Mouse (Mus musculus) heart, embryonic 11.5 days (tissue): ENCODE measurements around the gene Gm21985. TPM values are rescaled to one million over a fixed set of nuclear protein-coding genes. Genes with fewer than 3 reads are reported as not detected.

Source experiments
- ATAC-seq: fragments of 200-750 bp; cut with Nextera tagmentation; replicated peaks from 2 replicates; pipeline ENCODE4 v1.8.0; 2017; ENCODE audit warnings: moderate library complexity; ENCODE audit not compliant: insufficient number of reproducible peaks, low FRiP score, low TSS enrichment
- H3K27ac ChIP-seq: fragments of 300-500 bp; sonication (generic); 2 replicates; pipeline ENCODE4 v1.5.1; 2014; ENCODE audit warnings: mild to moderate bottlenecking, low read depth, low read length
- H3K27me3 ChIP-seq: fragments of 300-500 bp; sonication (generic); 2 replicates; pipeline ENCODE4 v1.6.1; 2014; ENCODE audit warnings: mild to moderate bottlenecking, low read length, mixed read lengths; ENCODE audit not compliant: control insufficient read depth, insufficient read depth
- H3K36me3 ChIP-seq: fragments of 300-500 bp; sonication (generic); 2 replicates; pipeline ENCODE4 v1.6.1; 2014; ENCODE audit warnings: mild to moderate bottlenecking, low read length, moderate library complexity, mixed read lengths; ENCODE audit not compliant: control insufficient read depth, insufficient read depth
- H3K4me1 ChIP-seq: fragments of 300-500 bp; sonication (generic); 2 replicates; pipeline ENCODE4 v1.6.1; 2014; ENCODE audit warnings: low read length; ENCODE audit not compliant: control insufficient read depth, insufficient read depth
- H3K4me2 ChIP-seq: fragments of 300-500 bp; sonication (generic); 2 replicates; pipeline ENCODE4 v1.6.1; 2014; ENCODE audit warnings: mild to moderate bottlenecking, moderate library complexity
- H3K4me3 ChIP-seq: fragments of 300-500 bp; sonication (generic); 2 replicates; pipeline ENCODE4 v1.5.1; 2014; ENCODE audit warnings: low read depth, low read length
- H3K9ac ChIP-seq: fragments of 300-500 bp; sonication (generic); 2 replicates; pipeline ENCODE4 v1.6.1; 2014; ENCODE audit warnings: mild to moderate bottlenecking, low read depth, low read length, moderate library complexity
- H3K9me3 ChIP-seq: fragments of 300-500 bp; sonication (generic); replicated peaks from 2 replicates; pipeline ENCODE4 v1.6.1; 2016; ENCODE audit warnings: low read length; ENCODE audit not compliant: control insufficient read depth
- WGBS: fragments of 180-500 bp; shearing (Covaris S2); extraction: QIAGEN DNeasy Blood & Tissue Kit; methylation state at CpG from one replicate; pipeline ENCODE4 v1.1.7; 2014; ENCODE audit not compliant: insufficient replicate concordance; 5-methylcytosine and 5-hydroxymethylcytosine counted together
- polyA plus RNA-seq: library from polyadenylated mRNA; unstranded; fragments of >200 nt; fragmentation: Nextera tagmentation; extraction: Ambion mirVana; gene quantifications from 2 replicates; pipeline ENCODE4 v1.2.1, GENCODE M21; 2014

The Gm21985 gene
- polyA plus RNA-seq, 1 experiment from 2014 or later, result 0.06 TPM

- Histone ChIP-seq H3K4me2 (peak overlapping the region; percentile 32), H3K36me3 (no peaks in the 10 kb centered on the region), H3K4me3 (no peak overlapping the region), H3K27me3 (no peaks in the 10 kb centered on the region), H3K9ac (no peak overlapping the region), H3K9me3 (no peaks in the 10 kb centered on the region), H3K27ac (peak overlapping the region; percentile 60), H3K4me1 (peaks cover 3% of the 10 kb centered on the region; the same call in 1 of the 2 replicates)
- no peak for ATAC-seq
- WGBS, result 53% methylated on average over 3 of the region's 3 CpGs
Measured at GRCm38 (mm10) chr2:112296211-112296610, 30.1 kb downstream of the Gm21985 start.

DNA sequence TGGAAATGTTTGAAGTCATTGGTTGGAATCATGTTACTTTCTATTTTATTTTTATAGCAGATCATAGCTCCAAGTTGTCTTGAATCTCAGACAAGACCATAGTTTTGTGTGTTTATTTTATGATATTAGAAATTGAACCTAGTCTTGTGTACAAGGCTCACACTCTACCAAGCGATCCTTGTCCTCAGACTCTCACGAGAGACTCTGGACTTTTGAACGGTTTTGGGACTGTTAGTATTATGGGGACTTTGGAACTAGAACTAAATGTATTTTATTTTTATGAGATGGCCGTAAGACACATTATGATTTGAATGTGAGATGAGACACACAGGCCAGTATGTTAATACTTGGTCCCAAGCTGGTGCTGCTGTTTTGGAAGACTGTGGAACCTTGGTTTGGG, 32.1 kb downstream of the Gm21985 start:
- ATAC-seq, result no peak
- 91% methylated on average over 4 of the region's 4 CpGs for WGBS
- H3K36me3 ChIP-seq, result no peaks in the 10 kb centered on the region
- no peak overlapping the region for H3K4me2 ChIP-seq
- H3K27ac ChIP-seq, result no peak overlapping the region
- H3K4me3 ChIP-seq, result no peak overlapping the region
- peaks cover 3% of the 10 kb centered on the region; the same call in 1 of the 2 replicates for H3K4me1 ChIP-seq
- no peaks in the 10 kb centered on the region for H3K9me3 ChIP-seq
- no peaks in the 10 kb centered on the region for H3K27me3 ChIP-seq
- H3K9ac ChIP-seq, result no peak overlapping the region

- Histone ChIP-seq H3K4me2 (no peak overlapping the region), H3K9me3 (no peaks in the 10 kb centered on the region), H3K9ac (no peak overlapping the region), H3K27me3 (no peaks in the 10 kb centered on the region), H3K4me3 (no peak overlapping the region), H3K36me3 (no peaks in the 10 kb centered on the region), H3K4me1 (0 out of 2 replicates have a peak, but pooled peaks cover 5% of the 10 kb centered on the region), H3K27ac (no peak overlapping the region)
- no peak for ATAC-seq
- WGBS, result 77% methylated on average over 3 of the region's 3 CpGs
Measured at GRCm38 (mm10) chr2:112308671-112309070, 42.6 kb downstream of the Gm21985 start.

GRCm38 (mm10) chr2:112309161-112309600, 43.1 kb downstream of the Gm21985 start:
- Histone ChIP-seq H3K36me3 (no peaks in the 10 kb centered on the region), H3K4me2 (0 out of 2 replicates have a peak overlapping the region, but pooled peaks have one; percentile 0), H3K27ac (no peak overlapping the region), H3K27me3 (no peaks in the 10 kb centered on the region), H3K9ac (no peak overlapping the region), H3K4me1 (0 out of 2 replicates have a peak, but pooled peaks cover 5% of the 10 kb centered on the region), H3K4me3 (no peak overlapping the region), H3K9me3 (no peaks in the 10 kb centered on the region)
- no peak for ATAC-seq
- 47% methylated on average over 10 of the region's 10 CpGs for WGBS

DNA sequence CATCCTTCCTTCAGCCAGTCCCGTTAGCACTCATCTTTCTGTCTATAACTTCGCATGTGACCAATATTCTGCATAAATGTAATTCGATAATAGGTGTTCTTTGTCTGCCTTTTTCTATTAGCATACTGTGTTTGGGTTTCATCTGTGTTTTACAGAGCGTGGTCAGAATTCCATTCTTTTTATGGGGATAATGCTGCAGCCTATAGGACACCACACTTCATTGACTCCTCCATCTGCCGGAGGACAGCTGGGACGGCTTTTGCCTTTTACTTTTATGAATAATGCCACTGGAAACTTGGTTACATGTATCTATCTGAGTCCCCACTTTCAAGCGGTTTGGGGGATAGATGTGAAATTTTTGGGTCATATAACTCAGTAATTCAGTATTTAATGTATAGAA, 49.5 kb downstream of the Gm21985 start:
- no peaks in the 10 kb centered on the region for H3K27me3 ChIP-seq
- no peaks in the 10 kb centered on the region for H3K36me3 ChIP-seq
- no peaks in the 10 kb centered on the region for H3K9me3 ChIP-seq
- no peaks in the 10 kb centered on the region for H3K4me1 ChIP-seq
- ATAC-seq, result no peak
- H3K27ac ChIP-seq, result no peak overlapping the region
- WGBS, result 87% methylated on average over 7 of the region's 7 CpGs
- H3K4me2 ChIP-seq, result no peak overlapping the region
- no peak overlapping the region for H3K4me3 ChIP-seq
- no peak overlapping the region for H3K9ac ChIP-seq

DNA sequence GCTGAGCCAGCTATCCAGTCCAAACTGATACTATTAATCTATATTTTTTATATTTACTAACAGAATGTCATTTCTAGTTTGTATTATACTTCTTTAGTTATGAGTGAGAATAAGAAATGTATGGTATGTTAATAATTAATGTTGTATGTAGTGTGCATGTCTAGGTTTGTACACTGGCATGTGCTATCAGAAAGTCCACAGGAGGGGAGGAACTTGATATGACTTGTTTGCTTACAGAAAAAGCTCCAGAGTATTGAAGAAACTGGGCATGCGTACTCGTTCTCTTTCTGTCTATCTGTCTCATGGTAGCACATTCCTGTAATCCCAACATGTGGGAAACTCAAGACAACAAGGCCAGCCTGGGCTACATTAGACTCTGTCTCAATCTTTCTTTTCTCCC, 52.1 kb downstream of the Gm21985 start:
- no peak overlapping the region for H3K4me2 ChIP-seq
- no peak overlapping the region for H3K27ac ChIP-seq
- H3K27me3 ChIP-seq, result no peaks in the 10 kb centered on the region
- no peak overlapping the region for H3K4me3 ChIP-seq
- H3K4me1 ChIP-seq, result no peaks in the 10 kb centered on the region
- no peak overlapping the region for H3K9ac ChIP-seq
- no peaks in the 10 kb centered on the region for H3K36me3 ChIP-seq
- H3K9me3 ChIP-seq, result no peaks in the 10 kb centered on the region
- ATAC-seq, result no peak
- 79% methylated on average over 2 of the region's 2 CpGs for WGBS

DNA sequence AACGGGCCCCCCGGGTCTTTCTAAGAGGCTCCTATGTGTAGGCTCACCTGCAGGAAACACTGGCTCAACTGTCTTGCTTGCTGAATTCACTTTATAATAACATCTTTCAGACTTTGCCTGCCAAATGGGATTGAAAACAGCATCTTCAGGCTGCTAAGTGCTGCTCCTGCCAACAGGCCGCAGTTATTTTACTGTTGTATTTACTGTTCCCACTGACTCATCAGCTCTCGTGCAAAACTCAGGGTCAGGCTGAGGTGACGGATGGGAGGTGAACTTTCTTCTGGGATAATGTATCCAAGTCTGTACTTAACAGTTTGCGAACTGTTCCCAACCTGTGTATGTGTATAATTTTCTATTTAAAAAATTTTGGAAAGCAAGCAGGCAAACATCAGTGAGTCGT, 52.8 kb downstream of the Gm21985 start:
- Histone ChIP-seq H3K4me3 (no peak overlapping the region), H3K9me3 (no peaks in the 10 kb centered on the region), H3K4me1 (no peaks in the 10 kb centered on the region), H3K4me2 (no peak overlapping the region), H3K36me3 (no peaks in the 10 kb centered on the region), H3K27me3 (no peaks in the 10 kb centered on the region), H3K9ac (no peak overlapping the region), H3K27ac (no peak overlapping the region)
- 79% methylated on average over 7 of the region's 7 CpGs for WGBS
- ATAC-seq, result no peak

- Histone ChIP-seq H3K4me1 (peaks cover 7% of the 10 kb centered on the region), H3K36me3 (no peaks in the 10 kb centered on the region), H3K9me3 (no peaks in the 10 kb centered on the region), H3K4me3 (no peak overlapping the region), H3K27me3 (no peaks in the 10 kb centered on the region), H3K9ac (no peak overlapping the region), H3K4me2 (no peak overlapping the region), H3K27ac (no peak overlapping the region)
- no peak for ATAC-seq
- WGBS, result 71% methylated on average over 11 of the region's 11 CpGs
Measured at GRCm38 (mm10) chr2:112328069-112328777, 62.1 kb downstream of the Gm21985 start.
